Mouse (Mus musculus) embryonic fibroblast, embryonic 13.5 days (primary cell): ENCODE data around the gene Gm13889. TPM values are rescaled to one million over a fixed set of nuclear protein-coding genes. Genes with fewer than 3 reads are reported as not detected.

Source experiments
- H3K27ac ChIP-seq: 2 replicates; pipeline ENCODE4 v1.5.1; 2012; ENCODE audit warnings: low read length, control low read depth, inconsistent platforms; ENCODE audit not compliant: insufficient read depth
- H3K4me1 ChIP-seq: 2 replicates; pipeline ENCODE4 v1.6.1; 2011; ENCODE audit warnings: low read length; ENCODE audit not compliant: control insufficient read depth, insufficient read depth
- H3K4me3 ChIP-seq: 2 replicates; pipeline ENCODE4 v1.5.1; 2011; ENCODE audit warnings: mild to moderate bottlenecking, control low read depth, low read length; ENCODE audit not compliant: insufficient read depth
- CTCF ChIP-seq: IDR thresholded peaks from 2 replicates; pipeline ENCODE4 v1.5.1; 2011; ENCODE audit warnings: mild to moderate bottlenecking, control low read depth, low read length, moderate library complexity, borderline replicate concordance; ENCODE audit not compliant: insufficient read depth
- POLR2A ChIP-seq: IDR thresholded peaks from 2 replicates; pipeline ENCODE4 v1.6.1; 2011; ENCODE audit warnings: low read depth, mild to moderate bottlenecking, control low read depth, low read length, moderate library complexity
- polyA plus RNA-seq: library from polyadenylated mRNA; stranded (reverse); fragments of >200 nt; gene quantifications from 2 replicates; pipeline ENCODE4 v1.2.4, GENCODE M21; 2011; ENCODE audit warnings: low read depth; ENCODE audit not compliant: missing spikeins, insufficient read length

The Gm13889 gene
- polyA plus RNA-seq = 0.62 and 0.76 TPM in 2 replicates

DNA sequence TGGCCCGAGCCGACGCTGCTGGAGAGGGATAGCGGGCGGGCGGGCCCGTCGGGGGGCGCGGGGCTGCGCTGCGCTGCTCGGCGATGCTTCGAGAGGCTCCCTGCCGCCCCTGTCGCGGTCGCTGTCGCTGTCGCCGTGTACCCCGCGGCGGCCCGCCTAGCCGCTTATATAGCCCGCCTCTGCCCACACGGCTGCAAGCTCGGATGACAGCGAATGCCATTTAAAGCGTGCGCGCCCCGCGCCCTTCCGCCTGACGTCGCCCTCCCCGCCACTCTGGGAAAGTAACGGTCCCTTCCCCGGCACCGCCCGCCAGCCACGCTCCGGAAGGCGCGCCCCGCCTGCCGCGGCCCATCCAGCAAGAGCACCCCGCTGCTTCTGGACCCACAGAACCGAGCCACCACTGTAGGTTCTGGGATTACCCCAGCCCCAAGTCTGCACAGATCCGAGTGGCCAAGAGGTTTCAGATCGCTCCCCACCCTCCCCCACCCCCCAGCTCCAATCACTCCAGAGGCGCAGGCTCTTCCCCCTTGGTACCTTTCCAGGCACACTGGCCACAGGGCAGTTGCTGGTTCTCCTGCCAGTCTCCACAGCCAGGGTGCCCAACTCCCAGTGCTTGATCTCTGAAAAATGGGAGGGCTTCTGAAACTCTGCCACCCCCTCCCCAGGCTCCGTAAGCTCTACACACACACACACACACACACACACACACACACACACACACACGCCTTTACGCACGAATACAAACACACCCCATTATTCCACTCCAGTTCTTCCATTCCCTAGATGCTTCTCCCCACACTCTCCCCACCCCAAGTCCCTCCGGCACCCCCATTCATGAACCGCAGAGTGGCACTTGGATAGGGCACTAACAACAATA is at the start of gene Gm13889:
Gene Gm13889 (minus strand): TSS at position 294 of the 877 bp plus-strand sequence.
- Histone ChIP-seq H3K27ac (no peak within 1 kb of the TSS), H3K4me3 (peak within 1 kb of the TSS; percentile 41), H3K4me1 (no peaks in the 10 kb centered on the region; the same call in 1 of the 2 replicates)
- TF ChIP-seq CTCF (no peak), POLR2A (no peak)

DNA sequence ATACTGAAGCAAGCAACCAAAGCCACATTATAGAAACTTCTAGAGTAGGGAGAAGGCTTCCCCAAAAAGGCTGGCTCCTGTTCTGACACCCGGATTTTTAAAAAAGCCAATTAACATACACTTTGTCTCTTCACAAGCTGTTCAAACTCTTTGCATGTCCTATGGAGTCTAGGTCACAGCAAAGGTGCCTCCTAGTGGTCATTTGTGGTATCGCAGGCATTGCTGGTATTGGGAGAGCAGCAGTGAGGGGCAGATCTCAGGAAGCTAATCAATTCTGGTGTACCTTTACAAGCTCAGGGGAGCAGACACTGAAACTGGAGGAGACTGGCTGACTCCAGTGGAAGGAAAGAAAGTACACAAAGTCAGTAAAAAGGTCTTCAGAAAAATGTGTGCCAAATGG is 45.3 kb upstream of the Gm13889 start:
- H3K4me3 ChIP-seq = no peak overlapping the region
- H3K27ac ChIP-seq = no peak overlapping the region
- no peaks in the 10 kb centered on the region for H3K4me1 ChIP-seq
- no peak for TF ChIP-seq POLR2A
- TF ChIP-seq CTCF = peak; percentile 80; the same call in 1 of the 2 replicates

DNA sequence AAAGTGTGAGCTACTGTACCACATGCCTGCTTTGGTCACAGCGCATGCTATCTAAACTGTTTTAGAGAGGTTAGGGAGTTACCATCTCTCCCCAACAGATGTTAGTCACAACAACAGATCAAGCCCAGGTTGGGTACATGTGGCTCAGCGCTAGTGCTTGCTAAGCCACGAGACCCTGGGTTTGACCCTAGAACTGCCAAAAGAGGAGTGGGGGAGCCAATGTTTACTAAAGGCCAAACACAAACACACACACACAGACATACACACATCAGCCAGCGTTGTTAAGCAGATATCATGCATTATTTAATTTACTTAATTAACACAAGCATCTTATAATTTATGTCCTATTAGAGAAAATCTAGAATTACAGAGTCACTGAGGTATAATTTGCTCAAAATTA is 44.9 kb upstream of the Gm13889 start:
- Histone ChIP-seq H3K4me1 (no peaks in the 10 kb centered on the region), H3K27ac (no peak overlapping the region), H3K4me3 (no peak overlapping the region)
- TF ChIP-seq POLR2A (no peak), CTCF (no peak)

DNA sequence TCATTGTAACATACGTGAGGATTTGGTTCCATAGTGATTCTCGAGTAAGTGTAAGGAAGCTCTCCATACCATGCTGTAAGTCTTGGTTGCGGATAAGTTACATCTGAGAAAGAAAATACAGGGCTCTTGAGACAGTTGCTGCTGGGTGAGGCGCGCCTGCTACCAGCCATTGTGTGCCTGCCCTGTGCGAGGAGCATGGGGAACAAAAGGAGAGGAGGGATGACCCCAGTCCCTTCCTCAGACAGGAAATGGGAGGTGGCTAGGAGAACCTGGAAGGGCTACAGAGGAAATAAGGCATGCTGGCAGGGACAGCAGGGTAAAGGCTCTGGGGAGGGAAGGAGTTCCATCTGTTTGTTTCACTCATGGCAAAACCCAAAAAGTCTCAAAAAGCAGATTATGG is 44.4 kb upstream of the Gm13889 start:
- no peak overlapping the region for H3K4me3 ChIP-seq
- no peaks in the 10 kb centered on the region for H3K4me1 ChIP-seq
- TF ChIP-seq CTCF (no peak), POLR2A (no peak)
- H3K27ac ChIP-seq = no peak overlapping the region

DNA sequence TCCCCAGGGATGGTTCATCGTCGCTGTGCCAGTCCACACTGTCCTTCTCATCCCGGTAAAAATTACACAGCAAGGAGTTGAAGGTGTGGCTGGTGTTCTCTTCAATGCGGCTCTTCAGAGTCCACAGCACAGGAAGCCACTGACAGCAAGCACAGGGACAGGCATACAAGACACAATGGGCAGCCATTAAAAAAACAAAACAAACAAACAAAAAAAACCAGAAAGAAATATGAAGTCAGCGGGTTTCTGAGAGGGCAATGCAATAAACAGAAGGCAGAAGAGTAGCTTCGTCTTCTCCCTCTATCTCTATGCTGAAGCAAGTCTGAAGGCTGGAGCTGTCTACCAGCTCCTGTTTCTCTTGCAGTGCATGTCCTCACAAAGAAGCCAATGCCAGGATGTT is 39.3 kb upstream of the Gm13889 start, which contains the start of gene Gm27027:
Gene Gm27027 (minus strand): TSS at position 101 of the 400 bp plus-strand sequence.
- no peak for TF ChIP-seq CTCF
- TF ChIP-seq POLR2A = no peak
- Histone ChIP-seq H3K4me3 (no peak within 1 kb of the TSS), H3K27ac (no peak within 1 kb of the TSS), H3K4me1 (no peaks in the 10 kb centered on the region)

DNA sequence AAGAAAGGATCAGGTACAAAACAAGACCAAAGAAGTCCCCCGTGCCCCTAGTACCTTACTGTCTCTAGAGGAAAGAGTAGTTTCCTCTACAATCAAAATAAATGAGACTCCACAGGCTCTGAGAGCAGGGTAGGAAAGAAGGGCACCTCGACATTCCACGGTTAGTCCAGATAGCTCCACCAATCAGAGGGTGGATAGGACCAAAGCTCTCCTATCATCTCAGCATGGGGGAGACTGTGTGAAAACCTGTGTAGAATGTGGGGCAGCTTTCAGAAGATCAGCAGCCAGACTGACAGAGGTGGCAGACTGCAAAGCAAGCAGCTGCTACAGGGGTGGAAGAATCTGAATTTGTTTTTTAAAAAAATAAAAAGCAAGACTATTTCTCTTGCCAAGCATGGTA is 35.8 kb upstream of the Gm13889 start:
- Histone ChIP-seq H3K27ac (no peak overlapping the region), H3K4me1 (no peaks in the 10 kb centered on the region), H3K4me3 (no peak overlapping the region)
- TF ChIP-seq POLR2A (no peak), CTCF (no peak)

DNA sequence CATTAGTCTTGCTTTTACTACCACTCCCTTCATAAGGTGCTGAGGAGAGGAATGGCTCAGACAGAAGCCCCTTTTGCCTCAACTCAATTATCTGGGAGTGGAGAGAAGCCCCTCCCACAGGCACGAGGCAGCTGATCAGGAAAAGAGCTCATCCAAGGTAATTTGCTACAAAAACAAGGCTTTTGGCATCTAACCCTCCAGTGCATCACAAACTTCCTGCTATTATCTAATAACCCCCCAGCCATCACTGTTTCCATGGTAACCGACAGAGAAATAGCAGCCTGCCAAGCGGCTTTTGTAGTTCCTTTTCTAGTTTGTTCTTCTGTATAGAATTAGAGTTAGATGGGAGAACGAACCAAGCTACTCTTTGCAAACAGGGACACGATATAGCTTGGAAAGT is 35.3 kb upstream of the Gm13889 start:
- Histone ChIP-seq H3K27ac (no peak overlapping the region), H3K4me1 (no peaks in the 10 kb centered on the region), H3K4me3 (no peak overlapping the region)
- no peak for TF ChIP-seq CTCF
- no peak for TF ChIP-seq POLR2A

DNA sequence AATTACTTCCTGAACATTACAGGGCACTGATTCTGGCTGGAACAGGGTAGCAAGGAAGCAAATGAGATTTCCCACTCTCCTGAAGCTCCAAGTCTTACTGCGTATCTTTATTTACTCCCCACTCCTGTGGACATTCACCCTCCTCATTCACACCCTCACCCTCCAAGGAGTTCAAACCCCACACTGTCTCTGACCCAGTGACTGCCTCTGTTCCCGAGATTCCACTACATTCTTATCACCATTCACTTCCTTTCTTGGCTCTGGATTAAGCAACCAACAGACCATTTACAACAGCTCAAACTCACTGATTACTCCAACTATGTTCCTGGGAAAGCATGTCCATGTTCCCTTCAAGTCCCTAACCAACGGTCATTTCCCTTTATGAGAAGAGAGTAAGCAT is 34.3 kb upstream of the Gm13889 start:
- Histone ChIP-seq H3K27ac (no peak overlapping the region), H3K4me3 (no peak overlapping the region)
- no peak for TF ChIP-seq CTCF
- no peak for TF ChIP-seq POLR2A

DNA sequence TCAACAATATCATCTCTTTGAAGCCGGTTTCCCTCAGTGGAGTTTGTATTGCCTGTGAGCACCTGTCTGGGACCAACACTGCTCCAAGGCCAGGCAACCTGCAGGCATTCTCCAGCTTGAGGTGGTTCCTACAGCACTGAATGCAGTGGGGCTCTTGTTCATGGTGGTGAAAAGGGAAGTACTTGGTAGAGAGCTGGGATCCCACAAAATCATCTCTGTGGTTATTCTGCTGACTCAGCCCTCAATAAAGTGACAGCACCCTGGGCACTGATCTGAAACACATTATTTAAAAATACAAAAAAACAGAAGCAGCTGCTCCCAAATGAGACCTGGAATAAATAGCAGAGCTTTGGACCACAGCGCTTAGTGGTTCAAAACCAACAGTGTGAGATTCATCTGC is 31.4 kb upstream of the Gm13889 start:
- Histone ChIP-seq H3K27ac (no peak overlapping the region), H3K4me1 (no peaks in the 10 kb centered on the region), H3K4me3 (no peak overlapping the region)
- TF ChIP-seq POLR2A (no peak), CTCF (no peak)

More for the DNA sequence above, 34.3 kb upstream of the Gm13889 start:
- no peaks in the 10 kb centered on the region for H3K4me1 ChIP-seq

DNA sequence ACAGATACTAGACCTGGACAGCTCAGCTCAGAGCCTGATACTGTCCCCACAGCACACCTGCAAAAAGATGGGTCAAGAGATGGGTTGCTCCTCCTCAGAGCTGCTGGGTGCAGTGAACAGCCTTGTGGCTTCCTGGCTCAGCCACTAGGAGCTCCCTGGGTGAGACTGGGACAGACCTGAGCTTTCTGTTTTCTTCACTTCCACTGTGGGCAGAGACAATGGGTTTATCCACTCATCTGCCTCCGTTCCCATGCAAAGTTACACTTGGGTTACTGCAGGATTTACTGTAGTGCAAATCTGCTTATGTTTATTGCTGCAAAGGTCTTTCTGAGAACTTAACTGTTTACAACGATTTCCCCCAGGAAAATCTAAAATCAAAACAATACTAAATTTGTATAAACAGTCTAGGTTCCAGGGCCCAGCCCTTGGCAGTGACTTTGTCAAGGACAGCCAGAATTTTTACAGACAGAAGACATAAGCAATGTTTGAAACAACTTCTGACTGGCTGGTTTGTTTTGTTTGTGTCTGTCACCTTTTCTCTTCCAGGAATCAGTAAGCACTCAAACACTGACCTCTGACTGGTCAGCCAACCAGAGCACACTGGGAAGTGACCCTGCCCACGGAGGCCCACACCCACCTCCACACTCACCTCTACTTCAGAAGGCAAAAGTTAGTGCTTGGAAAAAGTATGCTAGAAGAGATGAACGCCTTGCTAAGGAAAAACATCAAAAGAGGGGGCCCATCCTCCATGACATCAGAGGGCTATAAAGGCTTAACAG is 25.6 kb upstream of the Gm13889 start:
- peaks cover 8% of the 10 kb centered on the region for H3K4me1 ChIP-seq
- no peak for TF ChIP-seq CTCF
- no peak for TF ChIP-seq POLR2A
- H3K27ac ChIP-seq = no peak overlapping the region
- H3K4me3 ChIP-seq = no peak overlapping the region
